In the genomic region with DNA sequence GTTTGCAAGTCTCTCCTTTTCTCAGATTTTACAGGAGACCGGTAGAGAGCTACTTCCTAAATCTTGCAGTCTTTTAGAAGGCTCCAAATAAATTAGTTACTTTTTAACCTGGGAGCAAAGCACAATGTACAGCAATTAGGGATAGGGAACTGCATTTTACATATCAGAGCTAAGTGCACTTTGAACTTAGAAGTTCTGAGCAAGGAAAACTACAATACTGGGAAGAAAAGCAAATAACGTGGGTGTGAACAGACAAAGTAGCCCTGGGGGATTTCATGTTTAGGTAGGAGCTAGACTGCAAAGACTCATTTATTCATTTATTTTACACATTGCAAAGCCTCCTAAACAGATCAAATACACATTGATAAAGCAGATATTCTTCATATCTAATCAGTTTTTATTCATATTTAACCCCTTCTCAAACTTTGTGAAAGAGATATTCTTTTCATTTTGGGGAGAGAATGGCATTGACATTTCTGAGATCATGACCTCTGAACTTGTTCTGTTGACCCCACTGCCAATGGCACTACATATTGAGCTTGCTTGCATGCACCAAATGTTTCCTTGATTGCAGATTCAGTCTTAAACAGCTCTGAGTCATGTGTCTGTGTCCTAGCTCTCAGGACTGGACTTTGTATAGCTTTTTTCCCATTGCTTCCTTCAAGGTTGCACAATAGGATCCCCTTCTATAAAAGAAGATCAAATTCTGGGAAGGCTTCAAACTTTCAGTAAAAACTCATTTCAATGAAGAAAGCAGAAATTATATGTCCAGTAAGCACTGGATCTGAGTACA, we compare ENCODE assay signal across 28 mouse cellular contexts.
DNase-seq lines count a peak whose midpoint lies in the region; ATAC-seq and TF ChIP-seq lines count a peak whose summit lies in the region.
"Had no signal": no experiment of that assay in that cellular context is flagged by ENCODE, and none has a peak within 500 bp of the region (broad histone marks: within the 10 kb centered on the region; RNA-seq: fewer than 3 reads in every experiment).

No protein-coding gene starts in this region.

- no peak for TF ChIP-seq EP300 in stomach, postnatal 0 days (optimal IDR thresholded peaks at IDR 0.05)

- ATAC-seq in stomach, embryonic 15.5 days (ENCODE audit: insufficient read depth, low FRiP score, low read depth): peak; percentile 56; the same call in 1 of the 2 replicates
- ATAC-seq in stomach, postnatal 0 days (ENCODE audit: low FRiP score, low TSS enrichment): no peak
- peak; percentile 84 for ATAC-seq in intestine, postnatal 0 days
- 0 out of 2 replicates have a peak, but pooled peaks have one; percentile 53 for ATAC-seq in stomach, embryonic 16.5 days (ENCODE audit: insufficient read depth, low FRiP score)
- ATAC-seq: CD4-positive, CD25-positive, alpha-beta regulatory T cell, adult 4 months; forebrain, embryonic 14.5 days; forebrain, embryonic 16.5 days; Patski had no signal

- H3K9ac ChIP-seq in stomach, embryonic 15.5 days: no peak overlapping the region
- no peak overlapping the region for H3K9ac ChIP-seq in stomach, postnatal 0 days (ENCODE audit: low read length)
- H3K9ac ChIP-seq in intestine, postnatal 0 days (ENCODE audit: low read depth, low read length): no peak overlapping the region
- H3K9ac ChIP-seq in stomach, embryonic 16.5 days (ENCODE audit: low read length): no peak overlapping the region
- H3K9ac ChIP-seq: embryonic facial prominence, embryonic 13.5 days; embryonic facial prominence, embryonic 15.5 days; forebrain, embryonic 12.5 days had no signal

- WGBS in stomach, embryonic 15.5 days: 69% methylated on average over 2 of the region's 2 CpGs
- 48% methylated on average over 2 of the region's 2 CpGs for WGBS in stomach, postnatal 0 days
- 52% methylated on average over 2 of the region's 2 CpGs for WGBS in intestine, postnatal 0 days
- WGBS in stomach, embryonic 16.5 days: 40% methylated on average over 2 of the region's 2 CpGs

- H3K4me1 ChIP-seq in stomach, embryonic 15.5 days: no peaks in the 10 kb centered on the region
- no peaks in the 10 kb centered on the region for H3K4me1 ChIP-seq in stomach, postnatal 0 days (replicated peaks; ENCODE audit: control insufficient read depth, insufficient read depth)
- no peaks in the 10 kb centered on the region for H3K4me1 ChIP-seq in intestine, postnatal 0 days (replicated peaks; ENCODE audit: control insufficient read depth, insufficient read depth, low read length)
- H3K4me1 ChIP-seq in stomach, embryonic 16.5 days (ENCODE audit: control insufficient read depth, insufficient read depth, low read length): no peaks in the 10 kb centered on the region
- H3K4me1 ChIP-seq: embryonic facial prominence, embryonic 13.5 days; embryonic facial prominence, embryonic 15.5 days; forebrain, embryonic 10.5 days; forebrain, embryonic 12.5 days had no signal

- no peaks in the 10 kb centered on the region for H3K9me3 ChIP-seq in stomach, embryonic 15.5 days
- H3K9me3 ChIP-seq in stomach, postnatal 0 days (ENCODE audit: control insufficient read depth, low read length): no peaks in the 10 kb centered on the region
- no peaks in the 10 kb centered on the region for H3K9me3 ChIP-seq in intestine, postnatal 0 days (ENCODE audit: control insufficient read depth)
- H3K9me3 ChIP-seq in stomach, embryonic 16.5 days (replicated peaks; ENCODE audit: control insufficient read depth, low read length): no peaks in the 10 kb centered on the region
- H3K9me3 ChIP-seq: embryonic facial prominence, embryonic 13.5 days; embryonic facial prominence, embryonic 15.5 days; forebrain, embryonic 10.5 days; forebrain, embryonic 12.5 days; G1E had no signal

- no peak for DNase-seq in stomach, postnatal 0 days (ENCODE audit: low spot score)
- no peak for DNase-seq in kidney, postnatal 36 days
- DNase-seq in left cerebral cortex, postnatal 14 days (ENCODE audit: low spot score in 2 of 2): no peak
- DNase-seq: adrenal gland, adult 2 months; adrenal gland, postnatal 10 days; adrenal gland, postnatal 25 days; B cell, adult 2 months; cerebellum, adult 11 months; cerebellum, adult 18-20 months; cerebellum, adult 8-10 months; cerebellum, adult 9-11 months; cerebellum, postnatal 14 days; cerebellum, postnatal 36 days; embryo, embryonic 11 days had no signal

- no peak overlapping the region for H3K27ac ChIP-seq in stomach, embryonic 15.5 days
- no peak overlapping the region for H3K27ac ChIP-seq in stomach, postnatal 0 days (replicated peaks)
- no peak overlapping the region for H3K27ac ChIP-seq in intestine, postnatal 0 days (ENCODE audit: low read depth, low read length)
- H3K27ac ChIP-seq in stomach, embryonic 16.5 days (ENCODE audit: low read length): no peak overlapping the region
- H3K27ac ChIP-seq: embryonic facial prominence, embryonic 13.5 days; embryonic facial prominence, embryonic 15.5 days; forebrain, embryonic 10.5 days; forebrain, embryonic 12.5 days had no signal

- intact Hi-C loops in left cerebral cortex, postnatal 14 days (cut with DNase I): no loop called here

- H3K36me3 ChIP-seq in stomach, embryonic 15.5 days: no peaks in the 10 kb centered on the region
- no peaks in the 10 kb centered on the region for H3K36me3 ChIP-seq in stomach, postnatal 0 days (ENCODE audit: control insufficient read depth, insufficient read depth, low read length)
- no peaks in the 10 kb centered on the region for H3K36me3 ChIP-seq in intestine, postnatal 0 days (ENCODE audit: control insufficient read depth, insufficient read depth)
- H3K36me3 ChIP-seq in stomach, embryonic 16.5 days (ENCODE audit: control insufficient read depth, insufficient read depth, low read length): no peaks in the 10 kb centered on the region
- H3K36me3 ChIP-seq: embryonic facial prominence, embryonic 13.5 days; embryonic facial prominence, embryonic 15.5 days; forebrain, embryonic 10.5 days; forebrain, embryonic 12.5 days; G1E had no signal

- no peak overlapping the region for H3K4me3 ChIP-seq in stomach, embryonic 15.5 days (replicated peaks)
- H3K4me3 ChIP-seq in stomach, postnatal 0 days (ENCODE audit: low read depth, low read length): no peak overlapping the region
- no peak overlapping the region for H3K4me3 ChIP-seq in intestine, postnatal 0 days (ENCODE audit: low read depth, low read length)
- no peak overlapping the region for H3K4me3 ChIP-seq in stomach, embryonic 16.5 days (replicated peaks; ENCODE audit: low read length)
- H3K4me3 ChIP-seq: embryonic facial prominence, embryonic 13.5 days; embryonic facial prominence, embryonic 15.5 days; erythroblast, embryonic 14.5 days; forebrain, embryonic 10.5 days; forebrain, embryonic 12.5 days had no signal

- no peaks in the 10 kb centered on the region for H3K27me3 ChIP-seq in stomach, embryonic 15.5 days (replicated peaks)
- no peaks in the 10 kb centered on the region for H3K27me3 ChIP-seq in stomach, postnatal 0 days (ENCODE audit: control insufficient read depth, insufficient read depth, low read length)
- no peaks in the 10 kb centered on the region for H3K27me3 ChIP-seq in intestine, postnatal 0 days (replicated peaks; ENCODE audit: control insufficient read depth, insufficient read depth, low read length)
- no peaks in the 10 kb centered on the region for H3K27me3 ChIP-seq in stomach, embryonic 16.5 days (ENCODE audit: control insufficient read depth, insufficient read depth, low read length)
- H3K27me3 ChIP-seq: CH12.LX; embryonic facial prominence, embryonic 13.5 days; embryonic facial prominence, embryonic 15.5 days; forebrain, embryonic 12.5 days had no signal

- no peak overlapping the region for H3K4me2 ChIP-seq in stomach, embryonic 15.5 days
- no peak overlapping the region for H3K4me2 ChIP-seq in stomach, postnatal 0 days (replicated peaks; ENCODE audit: low read depth)
- no peak overlapping the region for H3K4me2 ChIP-seq in intestine, postnatal 0 days (replicated peaks; ENCODE audit: low read depth)
- H3K4me2 ChIP-seq in stomach, embryonic 16.5 days (ENCODE audit: low read depth, low read length): no peak overlapping the region
- H3K4me2 ChIP-seq: embryonic facial prominence, embryonic 13.5 days; embryonic facial prominence, embryonic 15.5 days; forebrain, embryonic 12.5 days had no signal

- no peak for TF ChIP-seq CTCF in stomach, postnatal 0 days (IDR thresholded peaks at IDR 0.05; ENCODE audit: low read depth)
- no peak for TF ChIP-seq CTCF in intestine, postnatal 0 days (IDR thresholded peaks at IDR 0.05; ENCODE audit: low read depth)
